Mouse (Mus musculus) hindbrain, postnatal 0 days (tissue): Measurements from ENCODE around the gene Colca2. TPM values are rescaled to one million over a fixed set of nuclear protein-coding genes. Genes with fewer than 3 reads are reported as not detected.

ENCODE experiments used
- ATAC-seq: fragments of 200-750 bp; cut with Nextera tagmentation; 2 replicates; pipeline ENCODE4 v1.8.0; 2017; ENCODE audit warnings: mild to moderate bottlenecking, moderate TSS enrichment, moderate library complexity
- DNase-seq: peaks from one replicate; pipeline ENCODE4 v3.0.0-alpha.2; 2015; ENCODE audit warnings: low spot score
- H3K27ac ChIP-seq: fragments of 300-500 bp; sonication (generic); 2 replicates; pipeline ENCODE4 v1.5.1; 2014; ENCODE audit warnings: mild to moderate bottlenecking
- H3K27me3 ChIP-seq: fragments of 300-500 bp; sonication (generic); 2 replicates; pipeline ENCODE4 v1.6.1; 2014; ENCODE audit warnings: low read length, mixed read lengths; ENCODE audit not compliant: insufficient read depth
- H3K36me3 ChIP-seq: fragments of 300-500 bp; sonication (generic); 2 replicates; pipeline ENCODE4 v1.6.1; 2014; ENCODE audit warnings: low read length, mixed read lengths; ENCODE audit not compliant: insufficient read depth
- H3K4me1 ChIP-seq: fragments of 300-500 bp; sonication (generic); 2 replicates; pipeline ENCODE4 v1.6.1; 2014; ENCODE audit warnings: antibody characterized with exemption, low read length, mixed read lengths; ENCODE audit not compliant: insufficient read depth
- H3K4me2 ChIP-seq: fragments of 300-500 bp; sonication (generic); 2 replicates; pipeline ENCODE4 v1.6.1; 2014; ENCODE audit warnings: low read depth, mild to moderate bottlenecking, low read length, moderate library complexity, mixed read lengths
- H3K4me3 ChIP-seq: fragments of 300-500 bp; sonication (generic); 2 replicates; pipeline ENCODE4 v1.5.1; 2014; ENCODE audit warnings: low read length
- H3K9ac ChIP-seq: fragments of 300-500 bp; sonication (generic); replicated peaks from 2 replicates; pipeline ENCODE4 v1.6.1; 2014; ENCODE audit warnings: mild to moderate bottlenecking, low read length, moderate library complexity, mixed read lengths
- H3K9me3 ChIP-seq: fragments of 300-500 bp; sonication (generic); 2 replicates; pipeline ENCODE4 v1.6.1; 2016; ENCODE audit warnings: low read length, mixed read lengths
- CTCF ChIP-seq: IDR thresholded peaks from 2 replicates; pipeline ENCODE4 v1.5.1; 2016; ENCODE audit warnings: antibody characterized with exemption, control low read depth, low read depth
- WGBS: fragments of 180-500 bp; shearing (Covaris S2); extraction: QIAGEN DNeasy Blood & Tissue Kit; methylation state at CpG from one replicate; pipeline ENCODE4 v1.1.7; 2014; 5-methylcytosine and 5-hydroxymethylcytosine counted together
- polyA plus RNA-seq: library from polyadenylated mRNA; unstranded; fragments of >200 nt; fragmentation: Nextera tagmentation; extraction: Ambion mirVana; gene quantifications from 2 replicates; pipeline ENCODE4 v1.2.1, GENCODE M21; 2015
- total RNA-seq: library from RNA; depleted of rRNA; stranded (reverse); fragments of >200 nt; gene quantifications from 2 replicates; pipeline ENCODE4 v1.2.3, GENCODE M21; 2014; rRNA removed

Colca2 gene
- total and polyA plus RNA-seq, 2 experiments from 2014 or later: 1.2 to 1.4 TPM

GRCm38 (mm10) chr9:51230701-51231389, 47.5 kb downstream of the Colca2 start:
- no peak overlapping the region for H3K27ac ChIP-seq
- no peaks in the 10 kb centered on the region for H3K36me3 ChIP-seq
- no peak for TF ChIP-seq CTCF
- DNase-seq (no peak), ATAC-seq (no peak)
- no peaks in the 10 kb centered on the region for H3K9me3 ChIP-seq
- WGBS: 86% methylated on average over 4 of the region's 4 CpGs
- H3K4me2 ChIP-seq: no peak overlapping the region
- H3K4me3 ChIP-seq: no peak overlapping the region
- no peaks in the 10 kb centered on the region for H3K4me1 ChIP-seq
- H3K9ac ChIP-seq: no peak overlapping the region
- H3K27me3 ChIP-seq: no peaks in the 10 kb centered on the region

GRCm38 (mm10) chr9:51225636-51226166, 52.7 kb downstream of the Colca2 start:
- no peaks in the 10 kb centered on the region for H3K4me1 ChIP-seq
- H3K4me3 ChIP-seq: no peak overlapping the region
- 84% methylated on average over 5 of the region's 5 CpGs for WGBS
- DNase-seq (no peak), ATAC-seq (no peak)
- no peaks in the 10 kb centered on the region for H3K27me3 ChIP-seq
- H3K9me3 ChIP-seq: no peaks in the 10 kb centered on the region
- H3K9ac ChIP-seq: no peak overlapping the region
- no peak overlapping the region for H3K27ac ChIP-seq
- no peak for TF ChIP-seq CTCF
- no peaks in the 10 kb centered on the region for H3K36me3 ChIP-seq
- H3K4me2 ChIP-seq: no peak overlapping the region

Other genes with a start within 250 kb of the Colca2 start
- not detected in 2 replicates for gene Btg4, start 217.7 kb downstream of the Colca2 start, total RNA-seq
- not detected in 2 replicates for gene Btg4, start 217.7 kb downstream of the Colca2 start, polyA plus RNA-seq
- 2.0 and 6.9 TPM in 2 replicates for gene Layn, start 201.5 kb downstream of the Colca2 start, total RNA-seq
- gene Layn, start 201.5 kb downstream of the Colca2 start, polyA plus RNA-seq: 3.7 and 4.5 TPM in 2 replicates
- gene 4833427G06Rik, start 176.5 kb downstream of the Colca2 start, total RNA-seq: 2.0 TPM in 1 of 2 replicates, not detected in the other
- gene 4833427G06Rik, start 176.5 kb downstream of the Colca2 start, polyA plus RNA-seq: 1.0 and 2.3 TPM in 2 replicates
- not detected in 2 replicates for gene Gm32742, start 113.1 kb downstream of the Colca2 start, total RNA-seq
- 0.04 TPM in 1 of 2 replicates, not detected in the other for gene Gm32742, start 113.1 kb downstream of the Colca2 start, polyA plus RNA-seq
- 0.18 and 0.37 TPM in 2 replicates for gene Pou2af1, start 64.9 kb downstream of the Colca2 start, total RNA-seq
- 0.20 and 0.23 TPM in 2 replicates for gene Pou2af1, start 64.9 kb downstream of the Colca2 start, polyA plus RNA-seq
- gene 1810046K07Rik, start 50.3 kb upstream of the Colca2 start, total RNA-seq: not detected in 2 replicates
- not detected in 2 replicates for gene 1810046K07Rik, start 50.3 kb upstream of the Colca2 start, polyA plus RNA-seq